Mouse (Mus musculus): ENCODE measurements around the gene Gdnf.

GRCm38 (mm10) chr15:7811856-7812733, 1.4 kb downstream of the Gdnf start:
- TF ChIP-seq CTCF (IDR thresholded peaks at IDR 0.05; ENCODE audit: low read depth) (no peak), EP300 (optimal IDR thresholded peaks at IDR 0.05) (no peak)

All from stomach, postnatal 0 days (tissue).